Mouse (Mus musculus): Measurements from ENCODE around the gene Srgn. TPM values are rescaled to one million over a fixed set of nuclear protein-coding genes. Genes with fewer than 3 reads are reported as not detected.
"Not testable (repeated sequence)": the region's sequence is repeated elsewhere in the genome, so short reads cannot be mapped to it uniquely, and the experiment has no call there.

Gene Srgn
- polyA plus RNA-seq, 1 experiment = not detected

DNA sequence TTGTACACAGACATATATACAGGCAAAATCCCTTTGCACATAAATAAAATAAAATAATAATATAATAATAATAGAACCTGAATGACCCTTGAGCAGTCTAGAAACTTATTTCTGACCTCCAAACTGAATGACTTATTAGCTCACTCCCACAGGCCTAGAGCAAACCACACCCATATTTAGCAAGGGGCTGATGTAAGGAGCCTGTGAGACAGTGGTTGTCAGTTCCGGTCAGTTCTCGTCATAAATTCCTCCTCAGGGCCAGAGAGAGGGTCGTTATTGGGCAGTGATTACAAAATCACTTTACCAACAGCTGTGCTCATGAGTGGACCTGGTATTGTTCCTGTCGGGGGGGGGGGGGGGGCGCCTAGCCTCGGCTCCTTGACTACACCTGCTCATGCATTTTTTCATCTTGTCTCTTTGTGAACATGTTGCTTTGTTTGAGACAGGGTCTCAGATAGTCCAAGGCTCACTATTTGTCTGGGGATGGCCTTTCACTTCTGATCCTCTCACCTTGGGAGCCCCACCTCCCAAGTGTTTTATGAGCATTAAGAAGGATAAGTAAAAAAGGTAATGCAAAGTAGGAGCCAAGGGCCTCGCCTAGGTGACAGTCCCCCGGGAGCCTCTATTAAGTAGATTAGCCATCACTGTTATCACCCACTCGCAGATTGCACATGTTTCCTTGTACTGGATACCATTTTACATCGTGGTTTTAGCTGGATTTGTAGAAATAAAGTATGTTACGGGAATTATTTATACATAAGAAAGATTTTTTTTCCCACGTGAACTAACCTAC, 23.2 kb downstream of the Srgn start:
- no peak for TF ChIP-seq MYOG (IDR thresholded peaks at IDR 0.05; ENCODE audit: control insufficient read depth, extremely low read depth, insufficient read length)
- TF ChIP-seq MYOD1 (IDR thresholded peaks at IDR 0.05; ENCODE audit: control insufficient read depth, insufficient read length, low read depth) = no peak
- no peak for TF ChIP-seq FOSL1 (IDR thresholded peaks at IDR 0.05; ENCODE audit: insufficient read depth, low read length, poor library complexity, severe bottlenecking)
- TF ChIP-seq CEBPB (IDR thresholded peaks at IDR 0.05; ENCODE audit: low read depth) = no peak
- TF ChIP-seq USF1 (IDR thresholded peaks at IDR 0.05; ENCODE audit: low read depth) = no peak
- TF ChIP-seq MAX (IDR thresholded peaks at IDR 0.05) = no peak
- no peak for TF ChIP-seq CTCF (IDR thresholded peaks at IDR 0.05; ENCODE audit: control insufficient read depth, insufficient read depth, insufficient read length)
- H3K36me3 ChIP-seq (ENCODE audit: control insufficient read depth, insufficient read depth) = no peaks in the 10 kb centered on the region
- no peak overlapping the region for H3K4me3 ChIP-seq (ENCODE audit: insufficient read depth, poor library complexity, severe bottlenecking)
- H3K79me3 ChIP-seq (ENCODE audit: low read depth) = no peaks in the 10 kb centered on the region
- no peak overlapping the region for H3ac ChIP-seq (ENCODE audit: control insufficient read depth, insufficient read length, low read depth)
- no peaks in the 10 kb centered on the region for H3K79me2 ChIP-seq (ENCODE audit: control insufficient read depth, insufficient read depth)
- H3K27me3 ChIP-seq (ENCODE audit: control insufficient read depth, insufficient read depth, insufficient read length) = peaks cover 4% of the 10 kb centered on the region

DNA sequence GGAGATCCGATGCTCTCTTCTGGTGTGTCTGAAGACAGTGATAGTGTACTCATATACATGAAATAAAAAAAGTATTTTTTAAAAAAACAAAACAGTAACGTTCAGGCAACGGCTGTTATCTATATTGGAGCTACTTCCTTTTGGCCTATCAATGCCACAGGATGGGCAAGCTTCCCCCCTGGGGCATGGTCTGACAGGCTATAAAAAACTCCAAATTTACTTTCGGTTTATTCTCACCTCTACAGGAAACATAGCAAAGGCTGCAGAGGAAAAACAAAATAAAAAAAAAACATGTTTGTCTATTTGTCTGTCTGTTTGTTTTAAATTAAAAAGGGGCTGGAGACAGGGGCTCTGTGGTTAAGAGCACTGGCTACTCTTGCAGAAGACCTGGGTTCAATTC, 23.9 kb downstream of the Srgn start:
- H3K4me3 ChIP-seq (ENCODE audit: insufficient read depth, poor library complexity, severe bottlenecking) = no peak overlapping the region
- no peak overlapping the region for H3ac ChIP-seq (ENCODE audit: control insufficient read depth, insufficient read length, low read depth)
- no peaks in the 10 kb centered on the region for H3K79me3 ChIP-seq (ENCODE audit: low read depth)
- H3K36me3 ChIP-seq (ENCODE audit: control insufficient read depth, insufficient read depth) = no peaks in the 10 kb centered on the region
- H3K27me3 ChIP-seq (ENCODE audit: control insufficient read depth, insufficient read depth, insufficient read length) = peaks cover 1% of the 10 kb centered on the region
- H3K79me2 ChIP-seq (ENCODE audit: control insufficient read depth, insufficient read depth) = no peaks in the 10 kb centered on the region
- TF ChIP-seq MAX (IDR thresholded peaks at IDR 0.05) = no peak
- TF ChIP-seq MYOG (IDR thresholded peaks at IDR 0.05; ENCODE audit: control insufficient read depth, extremely low read depth, insufficient read length) = no peak
- TF ChIP-seq MYOD1 (IDR thresholded peaks at IDR 0.05; ENCODE audit: control insufficient read depth, insufficient read length, low read depth) = no peak
- TF ChIP-seq USF1 (IDR thresholded peaks at IDR 0.05; ENCODE audit: low read depth) = no peak
- TF ChIP-seq FOSL1 (IDR thresholded peaks at IDR 0.05; ENCODE audit: insufficient read depth, low read length, poor library complexity, severe bottlenecking) = no peak
- TF ChIP-seq CEBPB (IDR thresholded peaks at IDR 0.05; ENCODE audit: low read depth) = no peak
- no peak for TF ChIP-seq CTCF (IDR thresholded peaks at IDR 0.05; ENCODE audit: control insufficient read depth, insufficient read depth, insufficient read length)

DNA sequence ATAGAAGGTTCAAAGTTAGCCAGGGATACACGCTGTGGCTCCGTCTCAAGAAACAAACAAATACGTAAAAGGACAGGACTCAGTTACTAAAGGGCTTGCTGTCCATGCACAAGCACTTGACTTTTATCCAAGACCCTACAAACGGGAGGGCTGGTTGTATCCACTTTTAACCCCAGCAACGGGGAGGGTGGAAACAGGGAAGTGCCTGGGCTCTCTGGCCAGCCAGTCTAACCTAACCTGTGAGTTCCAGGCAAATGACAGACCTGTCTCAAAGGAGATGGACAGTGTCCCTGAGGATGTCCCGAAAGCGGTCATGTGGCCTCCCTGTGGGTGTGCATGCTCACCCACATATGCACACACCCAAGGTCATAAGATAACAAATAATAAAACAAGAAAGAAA, 25.3 kb downstream of the Srgn start:
- no peak overlapping the region for H3K4me3 ChIP-seq (ENCODE audit: insufficient read depth, poor library complexity, severe bottlenecking)
- no peaks in the 10 kb centered on the region for H3K79me3 ChIP-seq (ENCODE audit: low read depth)
- TF ChIP-seq MYOD1 (IDR thresholded peaks at IDR 0.05; ENCODE audit: control insufficient read depth, insufficient read length, low read depth) (no peak), MYOG (IDR thresholded peaks at IDR 0.05; ENCODE audit: control insufficient read depth, extremely low read depth, insufficient read length) (no peak), MAX (IDR thresholded peaks at IDR 0.05) (no peak), USF1 (IDR thresholded peaks at IDR 0.05; ENCODE audit: low read depth) (no peak), FOSL1 (IDR thresholded peaks at IDR 0.05; ENCODE audit: insufficient read depth, low read length, poor library complexity, severe bottlenecking) (no peak)
- H3K27me3 ChIP-seq (ENCODE audit: control insufficient read depth, insufficient read depth, insufficient read length) = no peaks in the 10 kb centered on the region
- no peak overlapping the region for H3ac ChIP-seq (ENCODE audit: control insufficient read depth, insufficient read length, low read depth)
- H3K36me3 ChIP-seq (ENCODE audit: control insufficient read depth, insufficient read depth) = no peaks in the 10 kb centered on the region
- no peaks in the 10 kb centered on the region for H3K79me2 ChIP-seq (ENCODE audit: control insufficient read depth, insufficient read depth)

DNA sequence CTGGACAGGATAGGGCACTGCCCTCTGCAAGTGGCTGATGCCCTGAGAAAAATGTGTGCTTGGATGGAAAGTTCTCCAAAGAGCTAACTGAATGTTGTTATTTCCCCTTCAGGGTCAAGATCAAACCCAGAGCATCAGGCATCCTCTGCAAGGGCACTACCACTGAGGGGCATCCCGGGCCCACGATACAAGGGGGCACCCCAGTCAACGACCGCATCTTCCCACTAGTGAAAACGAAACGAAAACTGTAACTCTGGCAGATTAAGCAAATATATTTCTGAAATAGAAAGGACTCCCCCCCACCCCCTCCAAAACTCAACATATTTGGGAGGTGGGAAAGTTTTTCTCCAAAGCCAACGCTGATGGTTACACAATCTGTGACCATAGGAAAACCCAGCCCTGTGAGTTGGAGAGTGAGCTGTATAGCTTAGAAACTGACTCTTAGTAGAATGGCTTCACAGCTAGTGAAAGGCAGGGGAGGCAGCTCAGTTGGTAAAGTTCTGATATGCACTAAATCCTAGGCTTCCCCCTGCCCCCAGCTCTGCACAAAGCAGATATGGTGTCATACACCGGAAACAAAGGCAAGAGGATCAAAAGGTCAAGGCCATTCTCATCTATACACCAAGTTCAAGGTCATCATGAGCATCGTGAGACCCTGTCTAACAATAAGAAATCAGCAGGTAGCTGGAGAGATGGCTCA, 26.2 kb downstream of the Srgn start:
- H3K4me3 ChIP-seq (ENCODE audit: insufficient read depth, poor library complexity, severe bottlenecking) = no peak overlapping the region
- peak overlapping the region; percentile 31 for H3ac ChIP-seq (ENCODE audit: control insufficient read depth, insufficient read length, low read depth)
- TF ChIP-seq USF1 (IDR thresholded peaks at IDR 0.05; ENCODE audit: low read depth) = no peak
- TF ChIP-seq CTCF (IDR thresholded peaks at IDR 0.05; ENCODE audit: control insufficient read depth, insufficient read depth, insufficient read length) = no peak
- no peak for TF ChIP-seq MYOD1 (IDR thresholded peaks at IDR 0.05; ENCODE audit: control insufficient read depth, insufficient read length, low read depth)
- TF ChIP-seq MAX (IDR thresholded peaks at IDR 0.05) = no peak
- no peak for TF ChIP-seq MYOG (IDR thresholded peaks at IDR 0.05; ENCODE audit: control insufficient read depth, extremely low read depth, insufficient read length)
- TF ChIP-seq FOSL1 (IDR thresholded peaks at IDR 0.05; ENCODE audit: insufficient read depth, low read length, poor library complexity, severe bottlenecking) = no peak
- TF ChIP-seq CEBPB (IDR thresholded peaks at IDR 0.05; ENCODE audit: low read depth) = no peak
- no peaks in the 10 kb centered on the region for H3K36me3 ChIP-seq (ENCODE audit: control insufficient read depth, insufficient read depth)
- H3K27me3 ChIP-seq (ENCODE audit: control insufficient read depth, insufficient read depth, insufficient read length) = peaks cover 3% of the 10 kb centered on the region
- no peaks in the 10 kb centered on the region for H3K79me2 ChIP-seq (ENCODE audit: control insufficient read depth, insufficient read depth)
- H3K79me3 ChIP-seq (ENCODE audit: low read depth) = no peaks in the 10 kb centered on the region

DNA sequence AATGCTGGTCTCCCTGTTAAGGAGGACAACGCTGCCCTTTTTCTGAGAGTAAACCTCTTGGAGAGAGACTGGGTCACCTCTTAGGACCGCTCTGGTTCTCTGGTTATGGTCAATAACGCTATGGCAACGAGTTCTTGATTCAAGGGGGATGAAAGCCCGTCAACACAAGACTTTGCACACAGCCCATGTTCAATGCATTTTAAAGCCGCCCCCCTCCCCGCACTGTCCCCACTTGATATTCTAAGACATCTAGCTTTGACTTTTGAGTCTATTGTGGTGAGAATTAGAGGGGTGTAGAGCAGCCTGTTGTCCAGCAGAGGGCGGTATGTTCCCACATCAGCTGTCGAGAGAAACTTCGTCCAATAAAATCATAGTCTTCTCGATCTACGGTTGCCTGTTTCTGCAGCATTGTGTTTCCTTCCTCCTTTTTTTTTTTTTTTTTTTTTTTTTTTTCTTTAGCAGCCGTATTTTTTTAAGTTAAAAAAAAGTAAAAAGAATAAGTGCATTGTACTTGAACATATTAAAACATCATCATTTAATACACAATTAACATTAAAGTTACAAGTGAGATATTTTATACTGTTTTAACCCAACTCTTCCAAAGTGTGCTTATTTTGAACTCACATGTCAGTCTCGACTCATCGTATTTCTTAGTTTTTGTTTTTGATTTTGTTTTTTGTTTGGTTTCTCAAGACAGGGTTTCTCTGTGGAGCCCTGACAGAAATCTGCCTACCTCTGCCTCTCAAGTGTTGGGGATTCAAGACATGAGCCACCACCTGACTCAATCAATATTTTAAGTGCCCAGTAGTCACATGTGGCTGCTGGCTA, 26.9 kb downstream of the Srgn start:
- TF ChIP-seq USF1 (IDR thresholded peaks at IDR 0.05; ENCODE audit: low read depth) (no peak), CTCF (IDR thresholded peaks at IDR 0.05; ENCODE audit: control insufficient read depth, insufficient read depth, insufficient read length) (peak; percentile 71), MYOD1 (IDR thresholded peaks at IDR 0.05; ENCODE audit: control insufficient read depth, insufficient read length, low read depth) (no peak), MAX (IDR thresholded peaks at IDR 0.05) (no peak)
- no peaks in the 10 kb centered on the region for H3K79me2 ChIP-seq (ENCODE audit: control insufficient read depth, insufficient read depth)
- peaks cover 3% of the 10 kb centered on the region for H3K27me3 ChIP-seq (ENCODE audit: control insufficient read depth, insufficient read depth, insufficient read length)
- H3K36me3 ChIP-seq (ENCODE audit: control insufficient read depth, insufficient read depth) = no peaks in the 10 kb centered on the region
- H3K4me3 ChIP-seq (ENCODE audit: insufficient read depth, poor library complexity, severe bottlenecking) = no peak overlapping the region
- H3ac ChIP-seq (ENCODE audit: control insufficient read depth, insufficient read length, low read depth) = peak overlapping the region; percentile 31
- no peaks in the 10 kb centered on the region for H3K79me3 ChIP-seq (ENCODE audit: low read depth)

DNA sequence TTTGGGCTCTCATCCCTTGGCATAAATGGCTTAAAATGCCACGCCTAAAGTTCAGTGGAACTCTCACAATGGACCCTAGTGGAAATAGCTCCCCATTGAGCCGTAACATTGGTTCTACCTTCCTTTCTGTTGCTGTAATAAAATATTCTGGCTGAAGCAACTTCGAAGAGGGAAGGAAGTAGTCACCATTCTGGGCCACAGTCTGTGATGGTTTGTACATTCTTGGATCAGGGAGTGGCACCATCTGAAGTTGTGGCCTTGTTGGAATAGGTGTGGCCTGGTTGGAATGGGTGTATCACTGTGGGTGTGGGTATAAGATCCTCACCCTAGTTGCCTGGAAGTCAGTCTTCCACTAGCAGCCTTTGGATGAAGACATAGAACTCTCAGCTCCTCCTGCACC, 35.6 kb downstream of the Srgn start:
- not testable (repeated sequence) for H3K79me2 ChIP-seq (ENCODE audit: control insufficient read depth, insufficient read depth); H3K36me3 ChIP-seq (ENCODE audit: control insufficient read depth, insufficient read depth); H3ac ChIP-seq (ENCODE audit: control insufficient read depth, insufficient read length, low read depth); H3K79me3 ChIP-seq (ENCODE audit: low read depth); H3K4me3 ChIP-seq (ENCODE audit: insufficient read depth, poor library complexity, severe bottlenecking); H3K27me3 ChIP-seq (ENCODE audit: control insufficient read depth, insufficient read depth, insufficient read length)
